Mouse (Mus musculus) layer of hippocampus, adult 18-20 months (tissue): ENCODE measurements around the gene Nfib. TPM values are rescaled to one million over a fixed set of nuclear protein-coding genes. Genes with fewer than 3 reads are reported as not detected.

Source experiments
- DNase-seq, 2 experiments: peaks; one replicate each; pipeline ENCODE4 v3.0.0; 2022; ENCODE audit warnings: low spot score in 2 of 2
- long read RNA-seq: library from polyadenylated mRNA; stranded (forward); transcript quantifications from one replicate; pipeline ENCODE4 v2.0.0, GENCODE M21; 2021
- total RNA-seq, 2 experiments: library from RNA; stranded (reverse); gene quantifications; 2 replicates each; pipeline ENCODE4 v1.2.3; 2021

The Nfib gene
- 100 to 1,000 TPM; 153 to 156 TPM for total RNA-seq
- long read RNA-seq, full-length matches to known transcripts = 69 of 141 reads
- long read RNA-seq, partial matches to known transcripts = 6 of 141 reads
- long read RNA-seq, other reads (novel, unspliced or antisense) = 66 of 141 reads

GRCm38 (mm10) chr4:82704841-82705794, at the start of gene Nfib:
Gene Nfib (minus strand): TSS chr4:82705750.
- DNase-seq = no peak

- DNase-seq = no peak
Observed at GRCm38 (mm10) chr4:82735764-82736163, 30.2 kb upstream of the Nfib start.

GRCm38 (mm10) chr4:82734765-82735481, 29.4 kb upstream of the Nfib start:
- DNase-seq = no peak

GRCm38 (mm10) chr4:82734348-82734747, 28.8 kb upstream of the Nfib start:
- DNase-seq = no peak

- DNase-seq = no peak
Observed at GRCm38 (mm10) chr4:82733636-82734035, 28.1 kb upstream of the Nfib start.

- DNase-seq = no peak
Observed at GRCm38 (mm10) chr4:82730248-82730887, 24.8 kb upstream of the Nfib start.

- no peak for DNase-seq
Observed at GRCm38 (mm10) chr4:82724058-82724457, 18.5 kb upstream of the Nfib start.

GRCm38 (mm10) chr4:82723048-82723447, 17.5 kb upstream of the Nfib start:
- no peak for DNase-seq

GRCm38 (mm10) chr4:82715833-82716232, 10.3 kb upstream of the Nfib start:
- no peak for DNase-seq

GRCm38 (mm10) chr4:82711611-82712295, 6.2 kb upstream of the Nfib start:
- DNase-seq = no peak

GRCm38 (mm10) chr4:82709666-82710065, 4.1 kb upstream of the Nfib start:
- no peak for DNase-seq

GRCm38 (mm10) chr4:82706012-82706411, 462 bp upstream of the Nfib start:
- no peak for DNase-seq

- no peak for DNase-seq
Observed at GRCm38 (mm10) chr4:82704079-82704830, 1.3 kb downstream of the Nfib start.

- no peak for DNase-seq
Observed at GRCm38 (mm10) chr4:82702808-82703207, 2.7 kb downstream of the Nfib start.

GRCm38 (mm10) chr4:82699504-82699903, 6.0 kb downstream of the Nfib start:
- no peak for DNase-seq

- no peak for DNase-seq
Observed at GRCm38 (mm10) chr4:82698616-82699015, 6.9 kb downstream of the Nfib start.

GRCm38 (mm10) chr4:82697151-82697550, 8.4 kb downstream of the Nfib start:
- DNase-seq = no peak

GRCm38 (mm10) chr4:82695760-82696501, 9.6 kb downstream of the Nfib start:
- no peak for DNase-seq

- no peak for DNase-seq
Observed at GRCm38 (mm10) chr4:82692009-82692326, 13.6 kb downstream of the Nfib start.
